Mouse (Mus musculus) forebrain, embryonic 10.5 days (tissue): ENCODE results near the gene Atg9a. TPM values are rescaled to one million over a fixed set of nuclear protein-coding genes. Genes with fewer than 3 reads are reported as not detected.

Source experiments
- DNase-seq: peaks from one replicate; pipeline ENCODE4 v3.0.0-alpha.2; 2017; ENCODE audit warnings: low spot score; ENCODE audit errors: extremely low spot score
- H3K27ac ChIP-seq: fragments of 300-500 bp; sonication (generic); 2 replicates; pipeline ENCODE4 v1.5.1; 2016; ENCODE audit warnings: mild to moderate bottlenecking
- H3K27me3 ChIP-seq: fragments of 300-500 bp; sonication (generic); 2 replicates; pipeline ENCODE4 v1.6.1; 2016; ENCODE audit warnings: mild to moderate bottlenecking; ENCODE audit not compliant: poor library complexity, severe bottlenecking
- H3K36me3 ChIP-seq: fragments of 300-500 bp; sonication (generic); replicated peaks from 2 replicates; pipeline ENCODE4 v1.6.1; 2016; ENCODE audit warnings: mild to moderate bottlenecking, moderate library complexity
- H3K4me1 ChIP-seq: fragments of 300-500 bp; sonication (generic); 2 replicates; pipeline ENCODE4 v1.6.1; 2016
- H3K4me3 ChIP-seq: fragments of 300-500 bp; sonication (generic); 2 replicates; pipeline ENCODE4 v1.5.1; 2016; ENCODE audit warnings: mild to moderate bottlenecking, moderate library complexity
- H3K9me3 ChIP-seq: fragments of 300-500 bp; sonication (generic); 2 replicates; pipeline ENCODE4 v1.6.1; 2016; ENCODE audit warnings: mild to moderate bottlenecking, moderate library complexity
- WGBS: fragments of 180-500 bp; shearing (Covaris S2); methylation state at CpG from one replicate; pipeline ENCODE4 v1.1.7; 2016; 5-methylcytosine and 5-hydroxymethylcytosine counted together
- polyA plus RNA-seq: library from polyadenylated mRNA; unstranded; fragments of >200 nt; fragmentation: Nextera tagmentation; extraction: Ambion mirVana; gene quantifications from 2 replicates; pipeline ENCODE4 v1.2.1, GENCODE M21; 2016

Gene Atg9a
- polyA plus RNA-seq, 1 experiment from 2014 or later: 19.2 TPM

- H3K27ac ChIP-seq: no peak overlapping the region
- H3K36me3 ChIP-seq: no peaks in the 10 kb centered on the region
- 77% methylated on average over 6 of the region's 6 CpGs for WGBS
- H3K9me3 ChIP-seq: no peaks in the 10 kb centered on the region
- peaks cover 52% of the 10 kb centered on the region for H3K27me3 ChIP-seq
- peaks cover 14% of the 10 kb centered on the region for H3K4me1 ChIP-seq
- H3K4me3 ChIP-seq: no peak overlapping the region
- DNase-seq: no peak
Measured at GRCm38 (mm10) chr1:75223532-75223931, 31.5 kb upstream of the Atg9a start.

GRCm38 (mm10) chr1:75222926-75223325 lies 30.9 kb upstream of the Atg9a start:
- Histone ChIP-seq H3K27me3 (peaks cover 58% of the 10 kb centered on the region), H3K27ac (no peak overlapping the region), H3K9me3 (no peaks in the 10 kb centered on the region), H3K36me3 (no peaks in the 10 kb centered on the region), H3K4me1 (peaks cover 20% of the 10 kb centered on the region), H3K4me3 (no peak overlapping the region)
- WGBS: 81% methylated on average over 6 of the region's 6 CpGs
- no peak for DNase-seq

GRCm38 (mm10) chr1:75221538-75221937 lies 29.5 kb upstream of the Atg9a start:
- Histone ChIP-seq H3K9me3 (no peaks in the 10 kb centered on the region), H3K4me1 (peaks cover 21% of the 10 kb centered on the region), H3K36me3 (no peaks in the 10 kb centered on the region), H3K27ac (no peak overlapping the region), H3K27me3 (peaks cover 72% of the 10 kb centered on the region), H3K4me3 (no peak overlapping the region)
- 80% methylated on average over 3 of the region's 3 CpGs for WGBS
- no peak for DNase-seq

GRCm38 (mm10) chr1:75219531-75219930 lies 27.5 kb upstream of the Atg9a start, which contains the start of gene Tuba4a:
Gene Tuba4a (minus strand): TSS chr1:75219865.
- peaks cover 21% of the 10 kb centered on the region for H3K4me1 ChIP-seq
- under 1% methylated on average over 34 of the region's 34 CpGs for WGBS
- peak within 1 kb of the TSS; percentile 65 for H3K4me3 ChIP-seq
- H3K9me3 ChIP-seq: no peaks in the 10 kb centered on the region
- H3K36me3 ChIP-seq: peaks cover 17% of the 10 kb centered on the region
- peak within 1 kb of the TSS; percentile 53; the same call in 1 of the 2 replicates for H3K27ac ChIP-seq
- DNase-seq: peak; percentile 40
- peaks cover 82% of the 10 kb centered on the region for H3K27me3 ChIP-seq

- H3K4me1 ChIP-seq: peaks cover 21% of the 10 kb centered on the region
- under 1% methylated on average over 24 of the region's 24 CpGs for WGBS
- H3K27ac ChIP-seq: peak overlapping the region; percentile 53; the same call in 1 of the 2 replicates
- peak; percentile 64 for DNase-seq
- H3K9me3 ChIP-seq: no peaks in the 10 kb centered on the region
- H3K4me3 ChIP-seq: peak overlapping the region; percentile 65
- H3K27me3 ChIP-seq: peaks cover 82% of the 10 kb centered on the region
- peaks cover 21% of the 10 kb centered on the region for H3K36me3 ChIP-seq
Measured at GRCm38 (mm10) chr1:75219078-75219477, 27.1 kb upstream of the Atg9a start.

- H3K36me3 ChIP-seq: peaks cover 28% of the 10 kb centered on the region
- 1% methylated on average over 38 of the region's 38 CpGs for WGBS
- H3K4me1 ChIP-seq: peaks cover 21% of the 10 kb centered on the region
- H3K27me3 ChIP-seq: peaks cover 79% of the 10 kb centered on the region
- H3K4me3 ChIP-seq: peak overlapping the region; percentile 65
- H3K27ac ChIP-seq: peak overlapping the region; percentile 53; the same call in 1 of the 2 replicates
- H3K9me3 ChIP-seq: no peaks in the 10 kb centered on the region
- peak; percentile 21 for DNase-seq
Measured at GRCm38 (mm10) chr1:75218227-75219001, 26.4 kb upstream of the Atg9a start.

GRCm38 (mm10) chr1:75217893-75218226 lies 25.9 kb upstream of the Atg9a start:
- H3K27ac ChIP-seq: no peak overlapping the region
- peaks cover 24% of the 10 kb centered on the region for H3K4me1 ChIP-seq
- no peak for DNase-seq
- peaks cover 74% of the 10 kb centered on the region for H3K27me3 ChIP-seq
- WGBS: 8% methylated on average over 6 of the region's 6 CpGs
- H3K9me3 ChIP-seq: no peaks in the 10 kb centered on the region
- H3K36me3 ChIP-seq: peaks cover 33% of the 10 kb centered on the region
- peak overlapping the region; percentile 65 for H3K4me3 ChIP-seq

- Histone ChIP-seq H3K4me3 (no peak overlapping the region), H3K9me3 (no peaks in the 10 kb centered on the region), H3K27ac (no peak overlapping the region), H3K4me1 (peaks cover 33% of the 10 kb centered on the region), H3K27me3 (peaks cover 65% of the 10 kb centered on the region), H3K36me3 (peaks cover 42% of the 10 kb centered on the region)
- WGBS: 83% methylated on average over 13 of the region's 13 CpGs
- no peak for DNase-seq
Measured at GRCm38 (mm10) chr1:75216797-75217585, 25.0 kb upstream of the Atg9a start.

- H3K27ac ChIP-seq: no peak overlapping the region
- no peaks in the 10 kb centered on the region for H3K9me3 ChIP-seq
- WGBS: 92% methylated on average over 9 of the region's 9 CpGs
- H3K4me3 ChIP-seq: no peak overlapping the region
- H3K36me3 ChIP-seq: peaks cover 46% of the 10 kb centered on the region
- H3K27me3 ChIP-seq: peaks cover 53% of the 10 kb centered on the region
- peaks cover 42% of the 10 kb centered on the region for H3K4me1 ChIP-seq
- no peak for DNase-seq
Measured at GRCm38 (mm10) chr1:75215785-75216184, 23.8 kb upstream of the Atg9a start.

- WGBS: 87% methylated on average over 5 of the region's 5 CpGs
- no peak overlapping the region for H3K27ac ChIP-seq
- peaks cover 48% of the 10 kb centered on the region for H3K4me1 ChIP-seq
- H3K9me3 ChIP-seq: no peaks in the 10 kb centered on the region
- no peak for DNase-seq
- H3K4me3 ChIP-seq: no peak overlapping the region
- peaks cover 44% of the 10 kb centered on the region for H3K27me3 ChIP-seq
- peaks cover 46% of the 10 kb centered on the region for H3K36me3 ChIP-seq
Measured at GRCm38 (mm10) chr1:75214886-75215285, 22.9 kb upstream of the Atg9a start.

GRCm38 (mm10) chr1:75214442-75214841 lies 22.4 kb upstream of the Atg9a start:
- 89% methylated on average over 2 of the region's 2 CpGs for WGBS
- H3K4me1 ChIP-seq: peaks cover 48% of the 10 kb centered on the region

GRCm38 (mm10) chr1:75213096-75213495 lies 21.1 kb upstream of the Atg9a start:
- no peaks in the 10 kb centered on the region for H3K9me3 ChIP-seq
- H3K36me3 ChIP-seq: peaks cover 46% of the 10 kb centered on the region
- DNase-seq: no peak
- peaks cover 47% of the 10 kb centered on the region for H3K4me1 ChIP-seq
- H3K27me3 ChIP-seq: peaks cover 38% of the 10 kb centered on the region
- WGBS: 89% methylated on average over 7 of the region's 7 CpGs
- peak overlapping the region; percentile 3; the same call in 1 of the 2 replicates for H3K4me3 ChIP-seq
- H3K27ac ChIP-seq: no peak overlapping the region

More at GRCm38 (mm10) chr1:75214442-75214841, 22.4 kb upstream of the Atg9a start:
- Histone ChIP-seq H3K36me3 (peaks cover 46% of the 10 kb centered on the region), H3K27ac (no peak overlapping the region), H3K4me3 (no peak overlapping the region), H3K9me3 (no peaks in the 10 kb centered on the region), H3K27me3 (peaks cover 40% of the 10 kb centered on the region)
- DNase-seq: no peak

GRCm38 (mm10) chr1:75212542-75212941 lies 20.5 kb upstream of the Atg9a start:
- peaks cover 44% of the 10 kb centered on the region for H3K4me1 ChIP-seq
- no peaks in the 10 kb centered on the region for H3K9me3 ChIP-seq
- peaks cover 46% of the 10 kb centered on the region for H3K36me3 ChIP-seq
- H3K4me3 ChIP-seq: peak overlapping the region; percentile 3; the same call in 1 of the 2 replicates
- H3K27me3 ChIP-seq: peaks cover 34% of the 10 kb centered on the region
- DNase-seq: no peak
- WGBS: 79% methylated on average over 4 of the region's 4 CpGs
- H3K27ac ChIP-seq: no peak overlapping the region
